Mouse (Mus musculus): ENCODE data around the gene Rev3l. TPM values are rescaled to one million over a fixed set of nuclear protein-coding genes. Genes with fewer than 3 reads are reported as not detected.

Gene Rev3l
- polyA plus RNA-seq (2012; rRNA removed), result 108 and 113 TPM in 2 replicates

GRCm38 (mm10) chr10:39731736-39732265, at the start of gene Rev3l:
Gene Rev3l, plus strand, starts transcription at chr10:39732118.

GRCm38 (mm10) chr10:39898874-39899371, 167.0 kb downstream of the Rev3l start, which contains the start of gene Mfsd4b4:
Gene Mfsd4b4, minus strand, starts transcription at chr10:39899238.

Other genes starting within 250 kb of the Rev3l start
- gene Traf3ip2, start 119.2 kb upstream of the Rev3l start, polyA plus RNA-seq (2012; rRNA removed), result 2.3 and 2.6 TPM in 2 replicates
- 9.8 and 9.9 TPM in 2 replicates for gene Mfsd4b4, start 167.1 kb downstream of the Rev3l start, polyA plus RNA-seq (2012; rRNA removed)
- not detected in 2 replicates for gene Mfsd4b2, start 194.8 kb downstream of the Rev3l start, polyA plus RNA-seq (2012; rRNA removed)
- 0.04 and 0.10 TPM in 2 replicates for gene Mfsd4b3, start 228.0 kb downstream of the Rev3l start, polyA plus RNA-seq (2012; rRNA removed)

Measured in central nervous system, embryonic 14 days (tissue).